Mouse (Mus musculus): ENCODE results near the gene Cdhr2. TPM values are rescaled to one million over a fixed set of nuclear protein-coding genes. Genes with fewer than 3 reads are reported as not detected.

Cdhr2 gene
- total RNA-seq, 2 experiments from 2014 or later = not detected

GRCm38 (mm10) chr13:54685174-54685573 lies 16.1 kb upstream of the Cdhr2 start:
- TF ChIP-seq CTCF (IDR thresholded peaks at IDR 0.05) = peak; percentile 71
- peak; percentile 41 for DNase-seq
- intact Hi-C loops (cut with DNase I) = loop anchor here (5.0 kb wide), 1 partner anchor 63 kb away; the partner anchor contains the start of gene Faf2
- H3K4me3 ChIP-seq = peak overlapping the region; percentile 28
- H3K27ac ChIP-seq = no peak overlapping the region

- peak overlapping the region; percentile 94 for H3K4me3 ChIP-seq
- no peak for DNase-seq
- TF ChIP-seq CTCF (IDR thresholded peaks at IDR 0.05) = no peak
- H3K27ac ChIP-seq = peak overlapping the region; percentile 100
- intact Hi-C loops (cut with DNase I) = loop anchor here (5.0 kb wide), 1 partner anchor 64 kb away; the partner anchor contains the start of gene Faf2
These were observed 14.9 kb upstream of the Cdhr2 start for GRCm38 (mm10) chr13:54686139-54687053.

- no peak for TF ChIP-seq CTCF (IDR thresholded peaks at IDR 0.05)
- DNase-seq = peak; percentile 82
- H3K27ac ChIP-seq = peak overlapping the region; percentile 100
- intact Hi-C loops (cut with DNase I) = loop anchor here (5.0 kb wide), 1 partner anchor 65 kb away; the partner anchor contains the start of gene Faf2
- peak overlapping the region; percentile 94 for H3K4me3 ChIP-seq
These were observed 14.2 kb upstream of the Cdhr2 start for GRCm38 (mm10) chr13:54687096-54687495.

- TF ChIP-seq CTCF (IDR thresholded peaks at IDR 0.05) = no peak
- intact Hi-C loops (cut with DNase I) = loop anchor here (5.0 kb wide), 1 partner anchor 65 kb away; the partner anchor contains the start of gene Faf2
- H3K27ac ChIP-seq = peak overlapping the region; percentile 100
- H3K4me3 ChIP-seq = peak overlapping the region; percentile 94
- DNase-seq = peak; percentile 98
These were observed 13.5 kb upstream of the Cdhr2 start for GRCm38 (mm10) chr13:54687575-54688424.

- DNase-seq = no peak
- no peak for TF ChIP-seq CTCF (IDR thresholded peaks at IDR 0.05)
- intact Hi-C loops (cut with DNase I) = loop anchor here (5.0 kb wide), 1 partner anchor 78 kb away; the partner anchor contains the start of gene Cltb
- Histone ChIP-seq H3K4me3 (no peak overlapping the region), H3K27ac (no peak overlapping the region)
These were observed 11.0 kb upstream of the Cdhr2 start for GRCm38 (mm10) chr13:54690151-54690740.

- peak overlapping the region; percentile 77 for H3K4me3 ChIP-seq
These were observed 9.5 kb upstream of the Cdhr2 start for GRCm38 (mm10) chr13:54691737-54692136.

GRCm38 (mm10) chr13:54692711-54693557 lies 8.3 kb upstream of the Cdhr2 start:
- intact Hi-C loops (cut with DNase I) = loop anchor here (5.0 kb wide), 1 partner anchor 81 kb away; the partner anchor contains the start of gene Cltb
- DNase-seq = no peak
- peak overlapping the region; percentile 99 for H3K27ac ChIP-seq
- H3K4me3 ChIP-seq = peak overlapping the region; percentile 77
- TF ChIP-seq CTCF (IDR thresholded peaks at IDR 0.05) = no peak

More at GRCm38 (mm10) chr13:54691737-54692136, 9.5 kb upstream of the Cdhr2 start:
- intact Hi-C loops (cut with DNase I) = loop anchor here (5.0 kb wide), 1 partner anchor 79 kb away; the partner anchor contains the start of gene Cltb
- DNase-seq = no peak
- H3K27ac ChIP-seq = no peak overlapping the region; the same call in 1 of the 2 replicates
- TF ChIP-seq CTCF (IDR thresholded peaks at IDR 0.05) = no peak

GRCm38 (mm10) chr13:54693558-54694347 lies 7.5 kb upstream of the Cdhr2 start, which contains the start of gene Rnf44:
Gene Rnf44, minus strand, starts transcription at chr13:54693907.
- DNase-seq = peak; percentile 100
- Histone ChIP-seq H3K27ac (peak within 1 kb of the TSS; percentile 99), H3K4me3 (peak within 1 kb of the TSS; percentile 77)
- intact Hi-C loops (cut with DNase I) = loop anchor here (5.0 kb wide), 1 partner anchor 81 kb away; the partner anchor contains the start of gene Cltb
- no peak for TF ChIP-seq CTCF (IDR thresholded peaks at IDR 0.05)

- DNase-seq = peak; percentile 91
- peak overlapping the region; percentile 99 for H3K27ac ChIP-seq
- TF ChIP-seq CTCF (IDR thresholded peaks at IDR 0.05) = no peak
- intact Hi-C loops (cut with DNase I) = loop anchor here (5.0 kb wide), 1 partner anchor 82 kb away; the partner anchor contains the start of gene Cltb
- H3K4me3 ChIP-seq = peak overlapping the region; percentile 77
These were observed 6.8 kb upstream of the Cdhr2 start for GRCm38 (mm10) chr13:54694348-54695060.

All from gastrocnemius, adult 2 months (tissue).